Mouse (Mus musculus) retina, adult 2 months (tissue): ENCODE measurements at regions not wholly inside any gene's neighbourhood (a gene's known extent, or its start where the extent isn't known, plus 50 kb on each side); places are given as distances from the start of the nearest gene placed in this dataset.

Experiments
- DNase-seq: peaks from one replicate; pipeline ENCODE4 v3.0.0-alpha.2; 2012; ENCODE audit warnings: low read depth, low spot score

DNA sequence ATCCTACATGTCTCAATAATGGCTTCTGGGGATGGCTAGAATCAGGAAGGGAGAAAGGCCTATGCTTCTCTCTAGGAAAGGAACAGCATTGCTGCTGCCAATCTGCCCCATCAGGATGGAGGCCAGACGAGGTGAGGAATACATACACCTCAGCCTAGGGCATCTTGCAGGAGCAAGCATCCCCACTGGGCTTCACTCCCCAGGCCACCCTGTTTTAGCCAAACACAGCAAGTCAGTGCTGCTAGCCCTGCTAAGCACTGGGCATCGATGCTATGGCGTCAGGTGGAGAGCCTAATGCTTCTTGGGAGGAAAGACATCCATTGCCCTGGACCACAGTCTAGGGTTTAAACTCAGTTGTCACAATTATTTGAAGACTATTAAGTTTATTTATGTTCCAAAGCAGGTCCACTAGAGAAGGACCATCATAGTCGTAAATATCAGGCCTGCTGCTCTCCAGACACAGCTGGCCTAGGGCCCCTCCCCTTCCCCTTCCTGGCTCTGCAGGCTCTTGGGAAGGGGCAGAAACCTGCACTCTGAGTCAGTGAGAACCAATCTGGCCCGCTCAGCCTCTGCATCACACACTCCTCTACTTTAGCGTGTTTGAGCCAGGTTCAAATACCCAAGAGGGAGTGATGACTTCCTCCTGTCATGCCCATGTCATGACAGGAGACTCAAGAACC lies 79.5 kb upstream of the Pkdcc start:
- no peak for DNase-seq

GRCm38 (mm10) chr17:83136267-83136666 lies 78.8 kb upstream of the Pkdcc start:
- DNase-seq, result no peak

GRCm38 (mm10) chr17:83137720-83138119 lies 77.4 kb upstream of the Pkdcc start:
- DNase-seq, result no peak

- no peak for DNase-seq
These were observed 76.3 kb upstream of the Pkdcc start for GRCm38 (mm10) chr17:83138493-83139417.

DNA sequence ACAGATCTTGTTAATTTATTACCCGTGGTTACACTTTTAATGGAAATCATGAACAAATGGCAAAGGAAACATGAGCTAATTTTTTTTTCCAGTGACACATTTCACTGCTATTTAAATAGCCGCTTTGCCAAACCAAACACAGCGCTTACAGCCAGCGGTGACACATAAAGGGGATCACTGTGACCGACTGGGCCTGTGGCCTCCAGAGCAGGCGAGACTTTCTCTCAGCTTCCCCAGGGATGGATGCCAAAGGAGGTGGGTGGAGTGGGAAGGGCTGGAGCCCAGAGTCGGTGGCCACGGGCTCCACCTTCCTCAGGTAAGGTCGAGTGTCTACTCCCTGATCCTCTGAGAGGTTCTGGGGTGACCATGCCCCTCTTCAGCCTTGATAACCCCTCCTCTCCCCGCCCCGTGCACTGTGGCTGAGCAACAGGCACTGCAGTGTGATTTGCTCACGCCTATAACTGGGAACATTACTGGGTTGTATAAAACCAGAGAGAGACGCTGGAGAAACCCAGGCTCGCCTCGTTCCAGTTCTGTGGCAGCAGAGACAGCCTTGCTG lies 66.6 kb upstream of the Pkdcc start:
- DNase-seq, result no peak

GRCm38 (mm10) chr17:83149336-83149735 lies 65.8 kb upstream of the Pkdcc start:
- DNase-seq, result no peak

GRCm38 (mm10) chr17:83155106-83155505 lies 60.0 kb upstream of the Pkdcc start:
- DNase-seq, result no peak

GRCm38 (mm10) chr17:83156682-83157081 lies 58.4 kb upstream of the Pkdcc start:
- no peak for DNase-seq

- no peak for DNase-seq
These were observed 57.0 kb upstream of the Pkdcc start for GRCm38 (mm10) chr17:83158053-83158452.

DNA sequence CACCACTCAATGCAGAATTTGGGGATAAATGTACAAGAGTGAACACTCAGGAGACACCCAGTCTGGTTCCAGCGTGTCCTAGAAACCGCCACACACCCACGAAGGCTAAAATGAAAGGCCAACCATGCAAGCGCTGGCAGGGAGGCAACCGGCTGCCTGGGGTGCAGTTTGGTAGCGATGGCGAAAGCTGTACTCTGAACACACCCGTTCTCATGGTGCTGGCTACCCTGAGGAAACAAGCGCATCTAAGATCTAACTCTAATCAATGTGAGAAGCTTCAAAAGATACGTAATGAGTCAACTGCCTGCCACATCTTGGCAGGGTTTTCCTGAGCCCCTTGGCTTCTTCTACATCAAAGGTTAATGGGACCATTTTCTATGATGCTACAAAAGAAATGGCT lies 56.4 kb upstream of the Pkdcc start:
- DNase-seq, result no peak

GRCm38 (mm10) chr17:83159634-83160033 lies 55.5 kb upstream of the Pkdcc start:
- no peak for DNase-seq

DNA sequence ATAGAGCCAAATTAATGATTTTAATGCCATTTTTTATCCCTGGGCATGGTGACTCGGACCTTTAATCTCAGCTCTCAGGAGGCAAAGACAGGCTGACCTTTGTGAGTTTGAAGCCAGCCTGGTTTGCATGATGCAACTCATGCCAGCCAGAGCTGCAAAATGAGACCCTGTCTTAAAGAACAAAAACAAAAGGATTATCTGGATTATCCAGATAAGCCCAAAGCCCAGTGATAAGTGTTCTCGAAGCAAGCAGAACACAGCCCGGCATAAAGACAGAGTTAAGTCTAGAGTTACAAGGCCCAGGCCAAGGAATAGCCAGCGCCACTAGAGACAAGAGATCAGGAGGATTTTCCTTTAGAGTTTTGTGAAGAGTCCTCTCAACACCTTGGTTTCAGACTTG lies 54.8 kb upstream of the Pkdcc start:
- DNase-seq, result no peak

GRCm38 (mm10) chr17:83161731-83162130 lies 53.4 kb upstream of the Pkdcc start:
- DNase-seq, result no peak

DNA sequence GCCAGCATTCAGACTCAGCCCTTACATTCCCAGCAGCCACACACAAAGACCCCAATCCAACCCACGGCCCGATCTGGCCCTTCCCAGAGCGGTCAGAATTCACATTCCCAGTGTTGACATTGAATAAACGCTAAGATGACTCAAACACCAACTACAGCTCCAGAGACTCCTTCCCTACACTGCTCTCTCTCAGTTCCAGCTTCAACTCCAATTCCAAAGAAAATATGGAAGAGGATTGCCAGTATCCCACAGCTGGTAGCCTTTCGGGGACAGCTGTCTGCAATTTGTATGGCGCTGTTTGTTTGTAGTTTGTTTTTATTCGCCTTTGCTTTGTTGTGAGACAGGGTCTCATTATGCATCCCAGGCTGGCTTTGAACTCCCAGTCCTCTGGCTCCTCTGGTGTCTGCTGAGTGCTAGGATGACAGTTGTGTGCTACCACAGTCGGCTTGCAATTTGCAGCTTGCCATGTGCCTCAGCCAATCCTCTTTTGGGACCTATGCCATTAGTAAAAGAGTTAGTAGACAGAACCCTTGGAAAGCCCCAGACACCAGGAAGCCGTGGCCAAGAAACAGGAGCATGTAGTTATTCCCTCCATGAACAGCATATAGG lies 51.0 kb upstream of the Pkdcc start:
- DNase-seq, result no peak

DNA sequence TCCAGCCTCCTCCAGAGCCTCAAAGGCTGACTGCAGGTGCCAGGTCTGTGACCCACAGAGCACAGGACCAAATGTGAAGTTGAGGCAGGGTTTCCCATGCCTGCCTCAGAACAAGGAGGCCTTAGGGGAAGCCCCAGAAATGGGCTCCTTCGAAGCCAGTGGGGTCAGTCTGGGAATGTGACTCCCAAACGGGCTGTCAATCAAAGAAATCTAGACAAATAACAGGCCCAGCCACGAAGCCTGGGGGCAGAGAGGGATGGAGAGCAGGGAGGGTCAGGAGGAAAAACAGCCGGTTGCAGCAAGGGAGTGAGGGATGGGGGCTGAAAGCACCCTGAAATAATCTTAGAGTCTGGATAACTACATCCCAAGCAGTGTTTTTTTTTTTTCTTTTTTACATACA lies 50.4 kb upstream of the Pkdcc start:
- DNase-seq, result no peak

DNA sequence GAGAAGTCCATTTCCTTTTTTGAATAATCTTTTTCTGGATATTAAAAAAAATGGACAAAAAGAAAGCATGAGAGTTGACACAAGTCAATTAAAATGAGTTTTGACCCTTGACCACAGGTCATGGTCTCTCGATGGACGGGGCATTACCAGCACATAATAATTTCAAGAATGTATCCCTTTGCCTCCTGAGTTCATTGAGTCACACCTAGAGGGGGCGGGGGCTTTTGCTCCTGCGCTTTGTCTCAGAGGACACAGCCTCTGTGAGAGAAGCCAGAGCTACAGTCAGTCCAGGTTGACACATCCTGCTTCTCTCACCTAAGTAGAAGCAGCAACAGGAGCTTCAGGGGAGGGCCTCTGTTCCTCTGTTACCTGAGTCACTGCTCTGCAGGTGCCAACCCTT lies 50.0 kb upstream of the Pkdcc start:
- no peak for DNase-seq
